Mouse (Mus musculus) spleen, postnatal 10 days (tissue): ENCODE measurements around the gene Stx6.

Experiments used
- DNase-seq, 2 experiments: peaks; one replicate each; pipeline ENCODE4 v3.0.0; 2021 to 2022; ENCODE audit warnings: low spot score in 2 of 2

Gene Stx6

GRCm38 (mm10) chr1:155233931-155234607, 75.6 kb downstream of the Stx6 start:
- DNase-seq, result no peak

GRCm38 (mm10) chr1:155235641-155236040, 77.1 kb downstream of the Stx6 start:
- DNase-seq, result no peak

GRCm38 (mm10) chr1:155236306-155237024, 78.0 kb downstream of the Stx6 start:
- DNase-seq, result no peak

GRCm38 (mm10) chr1:155237390-155237789, 78.9 kb downstream of the Stx6 start:
- no peak for DNase-seq

GRCm38 (mm10) chr1:155238126-155238525, 79.6 kb downstream of the Stx6 start:
- DNase-seq, result no peak

GRCm38 (mm10) chr1:155239169-155239568, 80.7 kb downstream of the Stx6 start:
- no peak for DNase-seq

GRCm38 (mm10) chr1:155239962-155240717, 81.6 kb downstream of the Stx6 start:
- DNase-seq, result no peak

GRCm38 (mm10) chr1:155241701-155242487, 83.4 kb downstream of the Stx6 start:
- DNase-seq, result no peak

GRCm38 (mm10) chr1:155242488-155242745, 83.9 kb downstream of the Stx6 start:
- no peak for DNase-seq

- peak in 1 of 2 experiments; percentile 26 for DNase-seq
These were observed 85.6 kb downstream of the Stx6 start, which contains the start of gene BC034090 for GRCm38 (mm10) chr1:155243797-155244770. Gene BC034090, minus strand, starts transcription at chr1:155244444.

GRCm38 (mm10) chr1:155244771-155245211, 86.3 kb downstream of the Stx6 start:
- DNase-seq, result no peak

GRCm38 (mm10) chr1:155245516-155245915, 87.0 kb downstream of the Stx6 start:
- DNase-seq, result no peak

- DNase-seq, result no peak
These were observed 88.9 kb downstream of the Stx6 start for GRCm38 (mm10) chr1:155247441-155247840.

- no peak for DNase-seq
These were observed 89.5 kb downstream of the Stx6 start for GRCm38 (mm10) chr1:155248041-155248440.

GRCm38 (mm10) chr1:155249896-155250295, 91.4 kb downstream of the Stx6 start:
- no peak for DNase-seq

GRCm38 (mm10) chr1:155250531-155251135, 92.1 kb downstream of the Stx6 start:
- DNase-seq, result no peak

GRCm38 (mm10) chr1:155251596-155251995, 93.1 kb downstream of the Stx6 start:
- no peak for DNase-seq

- DNase-seq, result no peak
These were observed 94.2 kb downstream of the Stx6 start for GRCm38 (mm10) chr1:155252631-155253121.

- no peak for DNase-seq
These were observed 94.6 kb downstream of the Stx6 start for GRCm38 (mm10) chr1:155253126-155253525.

- DNase-seq, result no peak
These were observed 95.8 kb downstream of the Stx6 start for GRCm38 (mm10) chr1:155254309-155254708.
